Mouse (Mus musculus): ENCODE data around the gene Klhdc10. TPM values are rescaled to one million over a fixed set of nuclear protein-coding genes. Genes with fewer than 3 reads are reported as not detected.
A peak's percentile ranks its signal among the peaks of the same experiment; 100 is the strongest.
"Not testable (repeated sequence)": the region's sequence is repeated elsewhere in the genome, so short reads cannot be mapped to it uniquely, and the experiment has no call there.

Gene Klhdc10
- polyA plus RNA-seq, 1 experiment: 84.2 TPM

DNA sequence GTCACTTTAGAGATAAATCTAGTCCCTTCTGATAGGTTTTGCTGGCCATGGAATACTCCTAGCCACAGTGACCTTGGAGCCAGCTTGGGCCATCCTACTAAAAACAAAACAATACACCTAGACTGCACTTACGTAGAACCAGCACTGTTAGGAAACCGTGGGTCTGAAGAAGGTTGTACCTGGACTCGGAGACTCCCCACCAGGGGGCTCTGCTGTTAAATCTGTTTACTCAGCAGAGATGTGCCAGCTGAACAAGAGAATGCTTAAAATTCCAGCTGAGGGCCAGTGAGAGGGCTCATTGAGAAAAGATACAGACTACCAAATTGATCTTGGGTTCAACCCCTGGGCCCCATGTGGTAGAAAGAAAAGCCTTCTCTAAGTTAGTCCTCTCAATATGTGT lies 20.6 kb upstream of the Klhdc10 start:
- DNase-seq: no peak
- Histone ChIP-seq H3K27ac (ENCODE audit: insufficient read depth, low read length) (no peak overlapping the region), H3K27me3 (ENCODE audit: control insufficient read depth, insufficient read depth, low read length) (no peaks in the 10 kb centered on the region), H3K4me3 (replicated peaks; ENCODE audit: insufficient read depth, low read depth, low read length) (no peak overlapping the region), H3K4me1 (ENCODE audit: control insufficient read depth, insufficient read depth, low read length) (peaks cover 1% of the 10 kb centered on the region; the same call in 1 of the 2 replicates)
- whole genome bisulfite sequencing: 67% methylated on average over 3 of the region's 3 CpGs
- TF ChIP-seq POLR2A (IDR thresholded peaks at IDR 0.05; ENCODE audit: borderline replicate concordance, insufficient read depth, low read length) (no peak), CTCF (IDR thresholded peaks at IDR 0.05; ENCODE audit: borderline replicate concordance, insufficient read depth, low read depth, low read length) (no peak)

DNA sequence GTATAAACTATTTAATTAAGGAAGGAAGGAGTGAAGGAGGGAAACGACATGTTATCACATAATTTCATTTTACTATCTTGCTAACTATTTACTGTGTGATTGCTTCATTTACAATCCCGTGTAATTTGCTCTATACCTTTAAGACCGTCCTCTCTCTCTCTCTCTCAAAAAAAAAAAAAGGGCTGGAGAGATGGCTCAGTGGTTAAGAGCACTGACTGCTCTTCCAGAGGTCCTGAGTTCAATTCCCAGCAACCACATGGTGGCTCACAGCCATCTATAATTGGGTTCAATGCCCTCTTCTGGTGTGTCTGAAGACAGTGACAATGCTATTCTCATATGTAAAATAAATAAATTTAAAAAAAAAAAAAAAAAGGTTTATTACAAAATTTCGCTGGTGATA lies 11.4 kb upstream of the Klhdc10 start:
- not testable (repeated sequence) for H3K27ac ChIP-seq (ENCODE audit: insufficient read depth, low read length); H3K4me1 ChIP-seq (ENCODE audit: control insufficient read depth, insufficient read depth, low read length); DNase-seq; H3K27me3 ChIP-seq (ENCODE audit: control insufficient read depth, insufficient read depth, low read length)
- WGBS: 27% methylated on average over 4 of the region's 4 CpGs
- H3K4me3 ChIP-seq (replicated peaks; ENCODE audit: insufficient read depth, low read depth, low read length): peak overlapping the region; percentile 89

DNA sequence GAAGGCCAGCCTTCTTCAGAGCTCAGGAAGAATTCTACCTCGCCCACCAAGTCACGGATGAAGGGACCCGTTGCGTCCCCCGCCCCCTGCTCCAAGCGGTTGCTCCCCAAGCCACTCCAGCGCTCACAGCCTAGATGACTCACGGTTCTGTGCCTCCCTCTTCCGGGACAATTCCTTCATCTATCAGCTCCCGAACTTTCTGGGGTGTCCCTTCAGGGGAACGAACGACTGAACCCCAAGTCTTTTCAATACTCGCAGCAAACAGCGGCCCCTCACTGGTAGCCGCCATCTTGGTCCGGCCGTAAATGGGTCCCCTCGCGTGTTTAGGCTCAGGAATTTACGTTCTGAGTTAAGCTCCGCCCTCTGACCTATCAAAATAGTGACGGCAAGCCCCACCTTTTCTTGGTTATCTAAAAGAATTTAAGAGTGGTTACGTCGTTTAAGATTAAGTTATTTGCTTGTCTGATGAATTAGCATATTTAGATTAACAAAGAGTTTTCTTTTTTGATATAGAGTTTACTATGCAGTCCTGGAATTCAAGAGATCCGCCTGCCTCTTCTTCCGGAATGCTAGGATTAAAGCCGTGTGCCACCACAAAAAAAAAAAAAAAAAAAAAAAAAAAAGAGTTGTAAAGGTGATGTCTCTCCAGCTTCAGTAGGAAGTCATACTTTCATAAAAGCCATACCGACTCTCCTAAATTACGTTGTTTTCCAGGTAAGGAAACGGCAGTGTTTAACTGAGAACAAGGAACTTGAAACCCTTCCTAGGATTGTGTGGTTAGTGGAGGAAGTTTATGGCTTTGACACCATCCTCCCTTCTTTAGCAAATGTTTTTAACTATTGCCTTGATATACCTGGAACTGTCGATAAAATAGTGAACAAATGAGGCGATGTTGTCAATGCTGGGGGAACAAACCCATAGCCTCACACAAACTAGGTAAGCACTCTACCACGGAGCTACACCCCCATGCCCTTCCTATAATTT lies 10.7 kb upstream of the Klhdc10 start, which contains the start of gene Zc3hc1:
TSS of gene Zc3hc1 (minus strand) at position 315 of the 984 bp plus-strand sequence.
- TF ChIP-seq CTCF (IDR thresholded peaks at IDR 0.05; ENCODE audit: borderline replicate concordance, insufficient read depth, low read depth, low read length): no peak
- peak; percentile 86; the same call in 1 of the 2 replicates for TF ChIP-seq POLR2A (IDR thresholded peaks at IDR 0.05; ENCODE audit: borderline replicate concordance, insufficient read depth, low read length)
- peak; percentile 76 to 79 for DNase-seq
- Histone ChIP-seq H3K4me3 (replicated peaks; ENCODE audit: insufficient read depth, low read depth, low read length) (peak within 1 kb of the TSS; percentile 89), H3K27me3 (ENCODE audit: control insufficient read depth, insufficient read depth, low read length) (no peaks in the 10 kb centered on the region; the same call in 1 of the 2 replicates), H3K27ac (ENCODE audit: insufficient read depth, low read length) (no peak within 1 kb of the TSS), H3K4me1 (ENCODE audit: control insufficient read depth, insufficient read depth, low read length) (no peaks in the 10 kb centered on the region)
- 16% methylated on average over 33 of the region's 33 CpGs for WGBS

DNA sequence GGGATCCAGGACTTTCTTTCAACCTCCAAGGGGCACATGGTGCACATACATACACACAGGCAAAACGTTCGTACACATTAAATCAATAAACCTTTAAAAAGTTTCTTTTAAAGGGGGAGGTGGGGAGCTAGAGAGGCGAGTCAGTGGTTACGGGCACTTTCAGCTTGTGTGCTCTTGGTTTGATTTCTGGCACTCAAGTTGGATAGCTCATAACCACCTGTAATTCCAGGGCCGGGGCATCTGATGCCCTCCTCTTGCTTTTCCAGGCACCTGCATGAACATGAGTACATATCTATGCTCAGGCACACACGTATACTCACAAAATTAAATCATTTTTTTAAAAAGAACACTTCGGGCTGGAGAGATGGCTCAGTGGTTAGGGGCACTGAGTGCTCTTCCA lies 9.7 kb upstream of the Klhdc10 start:
- no peak overlapping the region for H3K27ac ChIP-seq (ENCODE audit: insufficient read depth, low read length)
- WGBS: 90% methylated on average over 7 of the region's 7 CpGs
- TF ChIP-seq POLR2A (IDR thresholded peaks at IDR 0.05; ENCODE audit: borderline replicate concordance, insufficient read depth, low read length) (no peak), CTCF (IDR thresholded peaks at IDR 0.05; ENCODE audit: borderline replicate concordance, insufficient read depth, low read depth, low read length) (no peak)
- no peaks in the 10 kb centered on the region for H3K4me1 ChIP-seq (ENCODE audit: control insufficient read depth, insufficient read depth, low read length)
- DNase-seq: no peak
- no peak overlapping the region for H3K4me3 ChIP-seq (replicated peaks; ENCODE audit: insufficient read depth, low read depth, low read length)
- no peaks in the 10 kb centered on the region; the same call in 1 of the 2 replicates for H3K27me3 ChIP-seq (ENCODE audit: control insufficient read depth, insufficient read depth, low read length)

DNA sequence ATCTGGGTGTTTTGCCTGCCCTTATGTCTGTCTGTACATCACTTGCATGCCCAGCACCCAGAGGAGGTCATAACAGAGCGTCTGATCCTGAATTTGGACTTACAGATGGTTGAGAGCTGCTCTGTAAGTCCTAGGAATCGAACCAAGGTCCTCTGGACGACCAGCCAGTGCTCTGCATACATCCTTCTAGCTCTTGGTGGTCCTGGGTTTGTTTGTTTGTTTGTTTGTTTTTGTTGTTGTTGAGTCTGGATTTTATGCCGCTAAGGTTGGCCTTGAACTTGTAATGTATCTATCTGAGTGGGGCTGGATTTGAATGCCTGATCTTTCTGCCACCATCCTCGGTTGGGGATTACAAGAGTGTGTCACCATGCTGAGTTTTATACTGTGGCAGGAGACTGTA lies 1.5 kb upstream of the Klhdc10 start:
- 78% methylated on average over 5 of the region's 5 CpGs for WGBS
- no peak for DNase-seq
- no peak for TF ChIP-seq POLR2A (IDR thresholded peaks at IDR 0.05; ENCODE audit: borderline replicate concordance, insufficient read depth, low read length)
- no peak for TF ChIP-seq CTCF (IDR thresholded peaks at IDR 0.05; ENCODE audit: borderline replicate concordance, insufficient read depth, low read depth, low read length)
- Histone ChIP-seq H3K4me3 (replicated peaks; ENCODE audit: insufficient read depth, low read depth, low read length) (no peak overlapping the region), H3K27ac (ENCODE audit: insufficient read depth, low read length) (no peak overlapping the region), H3K4me1 (ENCODE audit: control insufficient read depth, insufficient read depth, low read length) (peaks cover 3% of the 10 kb centered on the region; the same call in 1 of the 2 replicates), H3K27me3 (ENCODE audit: control insufficient read depth, insufficient read depth, low read length) (no peaks in the 10 kb centered on the region)

DNA sequence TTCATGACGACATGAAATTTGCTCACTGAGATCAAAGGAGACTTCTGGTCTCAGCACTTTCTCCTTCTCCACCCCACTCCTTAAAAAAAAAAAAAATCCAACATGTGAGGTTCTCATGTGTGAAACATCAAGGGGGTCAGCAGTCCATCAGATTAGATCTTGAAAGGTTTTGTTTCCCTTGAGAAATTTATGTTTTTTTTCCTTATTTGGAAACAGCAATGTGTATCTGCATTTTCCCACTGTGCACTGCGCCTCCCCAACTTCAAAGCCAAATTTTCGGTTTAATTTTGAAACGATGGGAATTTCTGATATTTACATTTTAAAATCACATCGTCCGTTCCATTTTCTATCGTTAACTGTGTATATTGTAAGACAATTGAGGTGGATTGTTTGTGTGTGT lies 952 bp upstream of the Klhdc10 start:
- H3K27ac ChIP-seq (ENCODE audit: insufficient read depth, low read length): no peak overlapping the region; the same call in 1 of the 2 replicates
- H3K4me3 ChIP-seq (replicated peaks; ENCODE audit: insufficient read depth, low read depth, low read length): peak overlapping the region; percentile 97
- peak in 1 of 2 experiments; percentile 16 for DNase-seq
- H3K27me3 ChIP-seq (ENCODE audit: control insufficient read depth, insufficient read depth, low read length): no peaks in the 10 kb centered on the region
- WGBS: 2% methylated on average over 7 of the region's 7 CpGs
- H3K4me1 ChIP-seq (ENCODE audit: control insufficient read depth, insufficient read depth, low read length): peaks cover 3% of the 10 kb centered on the region; the same call in 1 of the 2 replicates
- TF ChIP-seq POLR2A (IDR thresholded peaks at IDR 0.05; ENCODE audit: borderline replicate concordance, insufficient read depth, low read length): no peak
- no peak for TF ChIP-seq CTCF (IDR thresholded peaks at IDR 0.05; ENCODE audit: borderline replicate concordance, insufficient read depth, low read depth, low read length)

DNA sequence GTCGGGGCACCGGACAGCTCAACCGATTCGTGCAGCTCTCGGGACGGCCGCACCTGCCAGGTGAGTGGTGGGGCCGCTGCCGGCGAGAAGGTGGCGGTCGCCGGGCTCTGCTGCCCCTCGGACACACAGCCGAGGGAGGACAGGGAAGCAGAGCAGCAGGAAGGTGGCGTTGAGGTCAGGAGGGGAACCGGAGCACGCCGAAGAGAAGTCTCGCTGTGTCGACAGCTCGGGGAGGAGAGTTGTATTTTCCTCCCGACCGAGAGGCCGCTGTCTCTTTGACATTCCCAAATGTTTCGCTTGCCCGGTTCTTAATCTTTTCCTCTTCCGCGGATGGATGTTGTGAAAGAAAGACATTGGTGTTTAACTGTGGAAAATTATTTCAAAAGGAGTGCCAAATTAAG lies 423 bp downstream of the Klhdc10 start:
- no peak for TF ChIP-seq POLR2A (IDR thresholded peaks at IDR 0.05; ENCODE audit: borderline replicate concordance, insufficient read depth, low read length)
- no peak for TF ChIP-seq CTCF (IDR thresholded peaks at IDR 0.05; ENCODE audit: borderline replicate concordance, insufficient read depth, low read depth, low read length)
- 1% methylated on average over 29 of the region's 29 CpGs for WGBS
- Histone ChIP-seq H3K27ac (ENCODE audit: insufficient read depth, low read length) (peak overlapping the region; percentile 63), H3K4me1 (ENCODE audit: control insufficient read depth, insufficient read depth, low read length) (peaks cover 3% of the 10 kb centered on the region; the same call in 1 of the 2 replicates), H3K4me3 (replicated peaks; ENCODE audit: insufficient read depth, low read depth, low read length) (peak overlapping the region; percentile 97), H3K27me3 (ENCODE audit: control insufficient read depth, insufficient read depth, low read length) (no peaks in the 10 kb centered on the region)
- DNase-seq: no peak

DNA sequence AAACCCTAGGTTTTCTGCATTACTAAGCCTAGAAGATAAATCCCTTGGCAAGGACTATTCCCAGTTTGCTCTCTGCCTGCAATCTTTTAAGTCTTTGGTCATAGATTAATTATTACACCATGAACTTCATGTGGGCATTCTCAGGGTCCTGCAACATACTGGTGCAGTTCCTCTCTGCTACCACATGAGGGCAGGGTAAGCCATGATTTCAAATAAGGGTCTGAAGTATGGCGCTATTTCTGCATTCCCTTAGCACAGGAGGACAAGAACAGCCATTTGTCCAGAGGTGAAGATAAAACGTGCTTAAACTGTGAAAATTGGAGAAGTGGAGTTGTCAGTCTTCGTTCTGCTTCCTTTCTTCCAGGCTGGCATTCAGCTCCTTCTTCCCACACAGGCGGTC lies 1.8 kb downstream of the Klhdc10 start:
- Histone ChIP-seq H3K27me3 (ENCODE audit: control insufficient read depth, insufficient read depth, low read length) (no peaks in the 10 kb centered on the region), H3K27ac (ENCODE audit: insufficient read depth, low read length) (no peak overlapping the region), H3K4me1 (ENCODE audit: control insufficient read depth, insufficient read depth, low read length) (peaks cover 3% of the 10 kb centered on the region; the same call in 1 of the 2 replicates), H3K4me3 (replicated peaks; ENCODE audit: insufficient read depth, low read depth, low read length) (peak overlapping the region; percentile 85)
- TF ChIP-seq POLR2A (IDR thresholded peaks at IDR 0.05; ENCODE audit: borderline replicate concordance, insufficient read depth, low read length) (no peak), CTCF (IDR thresholded peaks at IDR 0.05; ENCODE audit: borderline replicate concordance, insufficient read depth, low read depth, low read length) (peak; percentile 85)
- peak; percentile 71 to 81 for DNase-seq
- 17% methylated on average over 4 of the region's 4 CpGs for WGBS

Data from cerebellum, adult 2 months (tissue).